Mouse (Mus musculus) heart, adult 2 months (tissue): Measurements from ENCODE around the gene Clec3a.

Experiments
- CTCF ChIP-seq: fragments of 200-600 bp; IDR thresholded peaks from 2 replicates; pipeline ENCODE4 v1.8.1; 2022; ENCODE audit warnings: antibody characterized with exemption, mild to moderate bottlenecking, moderate library complexity
- EP300 ChIP-seq: fragments of 200-500 bp; IDR thresholded peaks from 2 replicates; pipeline ENCODE4 v1.6.1; 2011; ENCODE audit warnings: low read depth, low read length, control low read depth; ENCODE audit not compliant: insufficient read depth
- POLR2A ChIP-seq: fragments of 200-500 bp; IDR thresholded peaks from 2 replicates; pipeline ENCODE4 v1.6.1; 2011; ENCODE audit warnings: mild to moderate bottlenecking, low read depth, low read length, control low read depth; ENCODE audit not compliant: insufficient read depth

DNA sequence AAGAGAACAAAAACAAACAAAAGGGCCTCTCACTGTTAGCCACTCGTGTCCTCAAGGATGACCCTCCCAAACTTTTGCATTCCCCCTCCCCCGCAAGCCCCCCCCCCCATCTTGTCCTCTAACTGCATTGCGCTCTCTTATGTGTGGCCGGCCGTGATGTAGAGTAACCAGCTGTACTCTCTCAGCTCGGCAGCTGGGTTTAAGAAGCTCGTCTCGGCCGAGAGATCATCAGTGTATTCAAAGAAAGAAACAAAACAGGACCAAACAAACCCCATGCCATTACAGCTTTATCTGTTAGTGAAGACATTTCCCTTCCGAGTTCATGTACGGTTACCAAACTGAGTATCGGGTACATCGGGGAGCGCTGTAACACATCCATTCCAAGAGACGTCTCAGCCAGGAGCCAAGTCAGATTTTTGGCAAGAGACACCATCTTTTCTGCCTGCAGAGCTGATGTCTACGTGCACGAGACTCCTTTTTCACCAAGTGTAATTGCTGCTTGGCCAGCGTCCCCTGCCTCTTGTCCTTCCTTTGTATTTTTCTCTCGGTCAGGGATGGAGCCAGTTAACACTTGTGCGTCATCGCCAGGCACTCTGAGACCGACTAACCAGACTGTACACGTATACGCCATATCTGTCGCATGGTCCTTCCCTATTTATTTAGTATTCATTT, 40.4 kb downstream of the Clec3a start:
- no peak for TF ChIP-seq EP300
- no peak for TF ChIP-seq CTCF
- no peak for TF ChIP-seq POLR2A
